Mouse (Mus musculus) MN1 (cell line): Measurements from ENCODE around the gene Traf7.

Experiments
- DNase-seq: peaks from one replicate; pipeline ENCODE4 v3.0.0-alpha.2; 2016; ENCODE audit warnings: low spot score

The Traf7 gene

GRCm38 (mm10) chr17:24545247-24545646 lies 17.5 kb upstream of the Traf7 start:
- DNase-seq: no peak

GRCm38 (mm10) chr17:24544613-24545012 lies 16.9 kb upstream of the Traf7 start:
- DNase-seq: no peak

- no peak for DNase-seq
Observed at GRCm38 (mm10) chr17:24540375-24540774, 12.6 kb upstream of the Traf7 start.

DNA sequence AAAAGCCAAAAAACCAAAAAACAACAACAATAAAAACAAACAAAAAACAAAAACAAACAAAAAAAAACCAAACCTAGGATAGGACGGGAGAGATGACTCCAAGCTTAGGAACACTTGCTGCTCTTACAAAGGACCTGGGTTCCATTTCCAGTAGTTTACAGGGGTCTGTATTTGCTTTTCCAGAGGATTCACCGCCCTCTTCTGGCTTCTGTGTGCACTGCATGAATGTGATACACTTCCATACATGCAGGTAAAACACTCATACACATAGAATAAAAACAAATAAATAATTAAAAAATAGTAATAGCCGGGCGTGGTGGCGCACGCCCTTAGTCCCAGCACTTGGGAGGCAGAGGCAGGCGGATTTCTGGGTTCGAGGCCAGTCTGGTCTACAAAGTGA lies 11.2 kb upstream of the Traf7 start:
- peak; percentile 41 for DNase-seq

DNA sequence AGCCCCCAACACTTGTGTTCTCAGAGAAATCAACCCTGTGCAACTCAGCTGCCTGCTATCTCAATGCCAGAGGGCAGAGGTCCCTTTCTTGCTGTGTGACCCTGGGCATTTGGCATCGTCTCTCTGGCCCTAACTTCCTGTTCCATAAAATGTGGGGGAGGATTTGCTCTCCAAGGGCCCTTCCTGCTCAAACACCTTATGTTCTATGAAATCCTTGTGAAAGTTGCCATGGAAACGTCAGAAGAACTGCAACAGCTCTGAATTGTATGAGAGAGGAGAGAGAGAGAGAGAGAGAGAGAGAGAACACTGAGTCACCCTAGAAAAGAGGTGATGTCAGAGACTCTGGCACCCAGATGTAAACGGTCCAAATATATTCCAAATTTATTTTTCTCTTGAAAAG lies 9.8 kb upstream of the Traf7 start:
- no peak for DNase-seq

- DNase-seq: no peak
Observed at GRCm38 (mm10) chr17:24535300-24535699, 7.6 kb upstream of the Traf7 start.

- no peak for DNase-seq
Observed at GRCm38 (mm10) chr17:24534160-24534718, 6.5 kb upstream of the Traf7 start, which contains the start of gene Rab26. Rab26 (minus strand) TSS chr17:24534210.

GRCm38 (mm10) chr17:24533099-24533992 lies 5.6 kb upstream of the Traf7 start:
- DNase-seq: peak; percentile 55

DNA sequence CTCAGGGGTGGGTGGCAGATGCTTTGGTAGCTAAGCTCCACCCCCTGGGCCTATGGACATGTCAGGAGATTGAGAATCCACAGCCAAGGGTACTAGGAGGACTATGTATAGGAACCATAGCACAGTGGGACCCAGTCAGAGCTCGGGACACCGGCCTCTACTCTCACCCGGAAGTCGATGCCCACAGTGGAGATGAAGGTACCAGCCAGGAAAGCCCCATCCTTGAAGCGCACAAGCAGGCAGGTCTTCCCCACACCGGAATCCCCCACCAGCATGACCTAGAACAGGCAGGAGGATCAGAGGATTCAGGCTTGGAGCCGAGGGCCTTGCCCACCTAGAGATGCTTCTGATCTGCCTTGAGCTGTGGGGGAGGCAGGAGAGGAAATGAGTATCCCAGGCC lies 4.3 kb upstream of the Traf7 start:
- no peak for DNase-seq

- no peak for DNase-seq
Observed at GRCm38 (mm10) chr17:24531064-24531463, 3.3 kb upstream of the Traf7 start.

GRCm38 (mm10) chr17:24530361-24531050 lies 2.8 kb upstream of the Traf7 start:
- DNase-seq: no peak

GRCm38 (mm10) chr17:24529883-24530282 lies 2.1 kb upstream of the Traf7 start:
- no peak for DNase-seq

GRCm38 (mm10) chr17:24529007-24529451 lies 1.3 kb upstream of the Traf7 start:
- peak; percentile 81 for DNase-seq

DNA sequence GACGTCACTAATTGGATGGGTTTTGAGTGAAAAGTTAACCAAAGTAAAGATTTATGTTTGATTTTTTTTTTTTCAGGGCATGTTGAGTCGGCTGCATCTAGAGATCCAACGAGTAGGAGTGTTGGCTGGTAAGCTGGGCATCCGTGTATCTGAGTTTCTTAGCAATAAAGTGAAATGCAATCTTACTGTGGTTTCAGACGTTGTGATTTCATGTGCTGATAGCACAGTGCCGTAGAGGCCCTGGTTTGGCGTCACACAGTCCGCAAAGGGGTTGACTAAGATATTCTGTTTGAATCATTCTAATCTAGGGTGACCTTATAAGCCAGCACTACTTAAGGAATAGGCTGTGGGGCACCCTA lies 801 bp upstream of the Traf7 start:
- DNase-seq: no peak

DNA sequence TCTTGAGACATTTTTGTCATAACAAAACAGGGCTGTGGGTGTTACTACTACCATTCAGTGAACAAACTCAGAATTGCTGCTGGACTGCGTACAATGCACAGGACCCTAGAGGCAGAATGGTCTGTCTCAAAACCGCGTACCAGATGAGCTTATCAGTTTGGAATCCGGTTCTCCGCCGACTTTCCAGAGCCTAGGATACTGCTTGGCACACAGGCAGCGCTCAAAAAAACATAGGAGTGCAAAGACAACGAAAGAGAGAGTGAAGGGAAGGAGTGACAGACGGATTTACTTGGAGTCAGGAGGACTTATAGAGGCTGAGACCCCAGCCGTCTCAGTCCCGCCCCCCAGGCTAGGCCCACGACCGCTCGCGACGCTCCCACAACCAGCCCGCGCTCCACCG lies 423 bp downstream of the Traf7 start:
- peak; percentile 69 for DNase-seq

GRCm38 (mm10) chr17:24524734-24525133 lies 3.0 kb downstream of the Traf7 start:
- peak; percentile 37 for DNase-seq

- DNase-seq: no peak
Observed at GRCm38 (mm10) chr17:24520450-24520849, 7.3 kb downstream of the Traf7 start.

DNA sequence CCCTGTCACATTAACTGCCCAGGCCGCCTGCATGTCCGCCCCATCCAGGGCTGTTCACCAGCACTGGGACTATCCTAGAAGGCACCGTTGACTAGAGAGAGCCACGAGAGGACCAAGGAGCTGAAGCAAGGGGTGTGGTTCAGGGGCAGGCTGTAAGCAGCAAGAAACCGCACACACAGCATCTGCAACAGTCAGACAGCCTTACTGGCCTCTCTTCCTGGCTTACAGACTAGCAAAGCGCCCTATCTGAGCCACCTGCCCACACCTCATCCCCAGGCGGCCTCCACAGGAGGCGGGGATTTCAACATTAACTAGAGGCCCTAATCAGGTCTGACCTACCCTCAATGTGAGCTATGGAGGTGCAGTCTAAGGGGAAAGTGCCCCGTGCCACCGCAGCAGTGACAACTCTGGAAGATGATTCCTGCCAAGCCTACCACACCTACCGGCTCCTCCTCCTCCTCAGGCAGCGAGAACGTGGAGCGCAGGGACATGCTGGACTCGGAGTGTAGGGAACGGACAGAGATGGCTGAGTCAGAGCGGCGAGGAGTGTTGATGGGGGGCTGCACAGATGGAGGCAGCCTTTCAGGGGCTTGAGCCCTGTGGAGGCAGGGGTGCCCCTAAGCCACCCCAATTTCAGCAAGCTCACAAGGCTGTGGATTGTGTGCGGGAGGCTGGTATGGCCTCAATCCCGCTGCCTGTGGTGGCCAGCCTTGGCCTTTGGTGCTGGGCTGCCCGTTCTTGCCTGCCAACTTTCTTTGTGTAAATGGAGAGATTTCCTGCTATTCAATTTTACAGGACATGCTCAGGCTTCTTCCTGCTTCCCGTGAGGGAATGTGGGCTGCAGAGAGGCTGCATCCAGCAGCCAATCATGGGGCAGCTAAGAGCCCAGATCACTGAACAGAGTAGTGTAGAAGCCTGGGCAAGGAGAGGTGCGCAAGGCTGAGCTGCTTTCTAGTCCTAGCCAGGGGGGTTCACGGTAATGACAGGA lies 13.2 kb downstream of the Traf7 start:
- DNase-seq: no peak

DNA sequence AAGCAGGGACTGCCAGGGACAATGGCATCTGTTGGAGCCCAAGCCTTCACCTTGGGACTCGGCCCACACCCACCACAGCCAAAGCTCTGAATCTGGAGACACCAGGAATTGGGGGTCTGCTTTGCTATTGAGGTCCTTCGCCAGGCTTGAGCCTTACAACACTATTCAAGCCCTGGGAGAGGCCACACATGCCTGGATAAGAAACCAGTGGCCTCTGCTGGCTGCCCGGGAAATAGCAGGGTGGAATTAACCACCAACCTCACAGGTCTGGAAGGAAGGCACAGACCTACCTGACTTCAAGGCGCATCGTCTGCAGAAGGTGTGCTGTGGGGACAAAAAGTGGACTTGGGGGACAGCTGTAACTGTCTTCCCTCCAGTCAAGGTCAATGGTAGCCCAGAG lies 14.1 kb downstream of the Traf7 start:
- peak; percentile 71 for DNase-seq

- DNase-seq: no peak
Observed at GRCm38 (mm10) chr17:24507806-24508460, 19.8 kb downstream of the Traf7 start.

GRCm38 (mm10) chr17:24507129-24507664 lies 20.5 kb downstream of the Traf7 start:
- DNase-seq: no peak
